Mouse (Mus musculus): Measurements from ENCODE around the gene Rad51d. TPM values are rescaled to one million over a fixed set of nuclear protein-coding genes. Genes with fewer than 3 reads are reported as not detected.

Rad51d gene
- polyA plus RNA-seq, 1 experiment from 2014 or later: 4.4 TPM

GRCm38 (mm10) chr11:82899720-82900119 is 9.3 kb upstream of the Rad51d start:
- ATAC-seq (no peak), DNase-seq (no peak)
- no peak for TF ChIP-seq CTCF (IDR thresholded peaks at IDR 0.05; ENCODE audit: low read depth)
- no peak for TF ChIP-seq EP300 (IDR thresholded peaks at IDR 0.05; ENCODE audit: low read depth)
- no peak overlapping the region for H3K4me3 ChIP-seq (ENCODE audit: low read depth, low read length)
- no peak overlapping the region for H3K9ac ChIP-seq (replicated peaks)
- H3K4me2 ChIP-seq (ENCODE audit: low read depth, low read length): no peak overlapping the region
- 85% methylated on average over 5 of the region's 5 CpGs for WGBS (ENCODE audit: insufficient replicate concordance)
- H3K4me1 ChIP-seq (ENCODE audit: insufficient read depth): no peaks in the 10 kb centered on the region
- H3K27me3 ChIP-seq (ENCODE audit: insufficient read depth, low read length): no peaks in the 10 kb centered on the region
- H3K36me3 ChIP-seq (replicated peaks; ENCODE audit: insufficient read depth, low read length): peaks cover 32% of the 10 kb centered on the region
- no peak overlapping the region for H3K27ac ChIP-seq (ENCODE audit: low read depth)
- H3K9me3 ChIP-seq (ENCODE audit: low read length): no peaks in the 10 kb centered on the region

DNA sequence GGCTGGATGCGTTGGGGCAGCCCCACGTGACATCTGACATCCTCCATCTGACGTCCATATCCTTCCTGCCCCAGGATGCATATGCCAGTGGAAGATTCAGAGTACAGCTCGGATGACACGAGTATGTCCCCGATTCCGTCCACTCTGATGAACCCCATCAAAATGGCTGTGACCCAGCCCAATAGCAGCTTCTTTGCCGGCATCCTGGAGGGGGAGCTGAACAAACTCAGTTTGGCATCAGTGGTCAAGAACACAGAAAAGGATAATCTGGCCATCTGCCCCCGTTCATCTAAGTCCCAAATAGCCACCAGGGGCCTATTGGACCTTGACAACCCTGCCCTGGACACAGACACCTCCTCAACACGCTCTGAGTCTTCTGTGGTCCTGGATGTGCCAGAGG is 7.1 kb upstream of the Rad51d start:
- 67% methylated on average over 10 of the region's 10 CpGs for WGBS (ENCODE audit: insufficient replicate concordance)
- Histone ChIP-seq H3K9me3 (ENCODE audit: low read length) (no peaks in the 10 kb centered on the region), H3K9ac (replicated peaks) (no peak overlapping the region), H3K27me3 (ENCODE audit: insufficient read depth, low read length) (no peaks in the 10 kb centered on the region), H3K4me1 (ENCODE audit: insufficient read depth) (no peaks in the 10 kb centered on the region), H3K36me3 (replicated peaks; ENCODE audit: insufficient read depth, low read length) (peaks cover 17% of the 10 kb centered on the region), H3K27ac (ENCODE audit: low read depth) (peak overlapping the region; percentile 16; the same call in 1 of the 2 replicates), H3K4me3 (ENCODE audit: low read depth, low read length) (no peak overlapping the region), H3K4me2 (ENCODE audit: low read depth, low read length) (no peak overlapping the region)
- TF ChIP-seq EP300 (IDR thresholded peaks at IDR 0.05; ENCODE audit: low read depth): no peak
- no peak for TF ChIP-seq CTCF (IDR thresholded peaks at IDR 0.05; ENCODE audit: low read depth)
- DNase-seq (no peak), ATAC-seq (0 out of 2 replicates have a peak, but pooled peaks have one; percentile 38)

GRCm38 (mm10) chr11:82891936-82892335 is 1.5 kb upstream of the Rad51d start, which contains the start of gene Fndc8:
Fndc8 (plus strand) TSS chr11:82892124.
- no peaks in the 10 kb centered on the region for H3K9me3 ChIP-seq (ENCODE audit: low read length)
- H3K9ac ChIP-seq (replicated peaks): no peak within 1 kb of the TSS
- H3K4me3 ChIP-seq (ENCODE audit: low read depth, low read length): no peak within 1 kb of the TSS
- TF ChIP-seq CTCF (IDR thresholded peaks at IDR 0.05; ENCODE audit: low read depth) (no peak), EP300 (IDR thresholded peaks at IDR 0.05; ENCODE audit: low read depth) (no peak)
- H3K27me3 ChIP-seq (ENCODE audit: insufficient read depth, low read length): no peaks in the 10 kb centered on the region
- no peak within 1 kb of the TSS for H3K4me2 ChIP-seq (ENCODE audit: low read depth, low read length)
- ATAC-seq (no peak), DNase-seq (no peak)
- no peaks in the 10 kb centered on the region for H3K36me3 ChIP-seq (replicated peaks; ENCODE audit: insufficient read depth, low read length)
- no peak within 1 kb of the TSS for H3K27ac ChIP-seq (ENCODE audit: low read depth)
- peaks cover 16% of the 10 kb centered on the region for H3K4me1 ChIP-seq (ENCODE audit: insufficient read depth)
- WGBS (ENCODE audit: insufficient replicate concordance): 50% methylated on average over 7 of the region's 7 CpGs

- peak overlapping the region; percentile 76 for H3K27ac ChIP-seq (ENCODE audit: low read depth)
- no peak for TF ChIP-seq EP300 (IDR thresholded peaks at IDR 0.05; ENCODE audit: low read depth)
- no peak for TF ChIP-seq CTCF (IDR thresholded peaks at IDR 0.05; ENCODE audit: low read depth)
- peak overlapping the region; percentile 59 for H3K4me3 ChIP-seq (ENCODE audit: low read depth, low read length)
- peaks cover 16% of the 10 kb centered on the region for H3K4me1 ChIP-seq (ENCODE audit: insufficient read depth)
- no peaks in the 10 kb centered on the region for H3K27me3 ChIP-seq (ENCODE audit: insufficient read depth, low read length)
- DNase-seq: peak; percentile 44
- H3K9ac ChIP-seq (replicated peaks): peak overlapping the region; percentile 79
- H3K4me2 ChIP-seq (ENCODE audit: low read depth, low read length): peak overlapping the region; percentile 90
- WGBS (ENCODE audit: insufficient replicate concordance): 2% methylated on average over 31 of the region's 31 CpGs
- ATAC-seq: peak; percentile 61
- H3K36me3 ChIP-seq (replicated peaks; ENCODE audit: insufficient read depth, low read length): no peaks in the 10 kb centered on the region
- H3K9me3 ChIP-seq (ENCODE audit: low read length): no peaks in the 10 kb centered on the region
Observed at GRCm38 (mm10) chr11:82889524-82890341, 681 bp downstream of the Rad51d start.

DNA sequence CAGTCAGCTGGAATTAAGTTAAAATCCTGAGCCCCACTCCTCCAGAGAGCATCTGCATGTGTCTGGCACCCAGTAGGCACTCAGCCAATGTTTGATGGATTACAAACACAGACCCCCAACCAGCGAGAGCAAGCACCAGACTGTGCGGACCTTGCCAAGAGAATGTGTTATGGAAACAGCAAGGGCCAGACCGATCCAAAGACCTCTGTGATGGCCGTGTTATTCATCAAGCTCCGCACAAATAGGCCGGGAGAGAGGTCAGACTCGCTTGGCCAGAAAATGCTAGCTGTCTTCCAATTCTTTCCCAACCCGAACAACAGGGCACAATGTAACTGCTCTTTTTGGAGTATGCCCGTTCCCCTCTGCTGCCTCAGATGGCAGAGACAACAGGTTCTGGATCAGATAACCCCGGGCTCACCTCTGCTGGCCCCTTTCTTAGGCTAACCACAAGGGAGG is 1.9 kb downstream of the Rad51d start:
- H3K4me1 ChIP-seq (ENCODE audit: insufficient read depth): peaks cover 16% of the 10 kb centered on the region
- DNase-seq: no peak
- ATAC-seq: no peak
- no peaks in the 10 kb centered on the region for H3K36me3 ChIP-seq (replicated peaks; ENCODE audit: insufficient read depth, low read length)
- peak overlapping the region; percentile 90 for H3K4me2 ChIP-seq (ENCODE audit: low read depth, low read length)
- no peaks in the 10 kb centered on the region for H3K9me3 ChIP-seq (ENCODE audit: low read length)
- TF ChIP-seq CTCF (IDR thresholded peaks at IDR 0.05; ENCODE audit: low read depth): no peak
- no peak for TF ChIP-seq EP300 (IDR thresholded peaks at IDR 0.05; ENCODE audit: low read depth)
- 64% methylated on average over 10 of the region's 10 CpGs for WGBS (ENCODE audit: insufficient replicate concordance)
- H3K27me3 ChIP-seq (ENCODE audit: insufficient read depth, low read length): no peaks in the 10 kb centered on the region
- H3K27ac ChIP-seq (ENCODE audit: low read depth): no peak overlapping the region
- H3K4me3 ChIP-seq (ENCODE audit: low read depth, low read length): no peak overlapping the region
- H3K9ac ChIP-seq (replicated peaks): no peak overlapping the region

DNA sequence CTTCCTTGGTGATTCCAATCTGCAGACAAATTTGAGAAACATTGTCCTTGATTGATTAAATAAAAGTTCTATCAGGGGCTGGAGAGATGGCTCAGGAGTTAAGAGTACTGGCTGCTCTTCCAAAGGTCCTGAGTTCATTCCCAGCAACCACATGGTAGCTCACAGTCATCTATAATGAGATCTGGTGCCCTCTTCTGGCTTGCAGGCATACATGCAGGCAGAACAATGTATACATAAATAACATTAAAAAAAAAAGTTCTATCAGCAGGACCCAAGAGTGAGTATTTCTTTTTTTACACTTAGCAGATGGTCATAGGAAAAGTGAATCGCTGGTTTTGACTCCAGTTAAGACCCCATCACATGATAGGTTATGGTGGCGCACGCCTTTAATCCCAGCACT is 3.9 kb downstream of the Rad51d start:
- H3K27me3 ChIP-seq (ENCODE audit: insufficient read depth, low read length): no peaks in the 10 kb centered on the region
- no peak for TF ChIP-seq EP300 (IDR thresholded peaks at IDR 0.05; ENCODE audit: low read depth)
- TF ChIP-seq CTCF (IDR thresholded peaks at IDR 0.05; ENCODE audit: low read depth): peak; percentile 80
- no peak overlapping the region for H3K9ac ChIP-seq (replicated peaks)
- no peak overlapping the region for H3K4me2 ChIP-seq (ENCODE audit: low read depth, low read length)
- H3K27ac ChIP-seq (ENCODE audit: low read depth): no peak overlapping the region
- no peaks in the 10 kb centered on the region for H3K9me3 ChIP-seq (ENCODE audit: low read length)
- H3K4me1 ChIP-seq (ENCODE audit: insufficient read depth): peaks cover 16% of the 10 kb centered on the region
- DNase-seq: no peak
- no peak overlapping the region for H3K4me3 ChIP-seq (ENCODE audit: low read depth, low read length)
- WGBS (ENCODE audit: insufficient replicate concordance): 82% methylated on average over 3 of the region's 3 CpGs
- ATAC-seq: no peak
- peaks cover 12% of the 10 kb centered on the region; the same call in 1 of the 2 replicates for H3K36me3 ChIP-seq (replicated peaks; ENCODE audit: insufficient read depth, low read length)

Measured in liver, postnatal 0 days (tissue).